Mouse (Mus musculus): ENCODE results near the gene Taf15. TPM values are rescaled to one million over a fixed set of nuclear protein-coding genes. Genes with fewer than 3 reads are reported as not detected.

The Taf15 gene
- polyA plus RNA-seq, 1 experiment from 2014 or later = 13.7 TPM

GRCm38 (mm10) chr11:83450550-83450949 lies 22.3 kb upstream of the Taf15 start:
- Histone ChIP-seq H3K27ac (replicated peaks; ENCODE audit: low read depth, low read length) (no peak overlapping the region), H3K4me3 (replicated peaks; ENCODE audit: low read depth, low read length) (no peak overlapping the region), H3K9ac (replicated peaks; ENCODE audit: low read length) (no peak overlapping the region), H3K4me1 (ENCODE audit: control insufficient read depth, insufficient read depth, low read length) (peaks cover 3% of the 10 kb centered on the region; the same call in 1 of the 2 replicates), H3K4me2 (ENCODE audit: low read length) (no peak overlapping the region), H3K27me3 (ENCODE audit: control insufficient read depth, insufficient read depth, low read length) (peaks cover 10% of the 10 kb centered on the region), H3K36me3 (ENCODE audit: control insufficient read depth, insufficient read depth, low read length) (no peaks in the 10 kb centered on the region), H3K9me3 (ENCODE audit: control insufficient read depth, low read length) (no peaks in the 10 kb centered on the region)
- DNase-seq = no peak
- no peak for ATAC-seq (ENCODE audit: low FRiP score, low TSS enrichment)
- WGBS = 21% methylated on average over 1 of the region's 1 CpGs

GRCm38 (mm10) chr11:83451281-83451680 lies 21.6 kb upstream of the Taf15 start:
- no peak overlapping the region for H3K27ac ChIP-seq (replicated peaks; ENCODE audit: low read depth, low read length)
- H3K9ac ChIP-seq (replicated peaks; ENCODE audit: low read length) = no peak overlapping the region
- no peaks in the 10 kb centered on the region for H3K36me3 ChIP-seq (ENCODE audit: control insufficient read depth, insufficient read depth, low read length)
- DNase-seq (no peak), ATAC-seq (ENCODE audit: low FRiP score, low TSS enrichment) (no peak)
- peaks cover 3% of the 10 kb centered on the region; the same call in 1 of the 2 replicates for H3K4me1 ChIP-seq (ENCODE audit: control insufficient read depth, insufficient read depth, low read length)
- H3K27me3 ChIP-seq (ENCODE audit: control insufficient read depth, insufficient read depth, low read length) = peaks cover 7% of the 10 kb centered on the region; the same call in 1 of the 2 replicates
- no peaks in the 10 kb centered on the region for H3K9me3 ChIP-seq (ENCODE audit: control insufficient read depth, low read length)
- no peak overlapping the region for H3K4me3 ChIP-seq (replicated peaks; ENCODE audit: low read depth, low read length)
- H3K4me2 ChIP-seq (ENCODE audit: low read length) = no peak overlapping the region
- 89% methylated on average over 10 of the region's 10 CpGs for WGBS

- Histone ChIP-seq H3K27me3 (ENCODE audit: control insufficient read depth, insufficient read depth, low read length) (peaks cover 2% of the 10 kb centered on the region; the same call in 1 of the 2 replicates), H3K9ac (replicated peaks; ENCODE audit: low read length) (no peak overlapping the region), H3K4me3 (replicated peaks; ENCODE audit: low read depth, low read length) (no peak overlapping the region), H3K9me3 (ENCODE audit: control insufficient read depth, low read length) (no peaks in the 10 kb centered on the region), H3K4me1 (ENCODE audit: control insufficient read depth, insufficient read depth, low read length) (0 out of 2 replicates have a peak, but pooled peaks cover 4% of the 10 kb centered on the region), H3K4me2 (ENCODE audit: low read length) (no peak overlapping the region), H3K27ac (replicated peaks; ENCODE audit: low read depth, low read length) (no peak overlapping the region), H3K36me3 (ENCODE audit: control insufficient read depth, insufficient read depth, low read length) (no peaks in the 10 kb centered on the region)
- ATAC-seq (ENCODE audit: low FRiP score, low TSS enrichment) (no peak), DNase-seq (no peak)
- WGBS = 52% methylated on average over 4 of the region's 4 CpGs
Observed at GRCm38 (mm10) chr11:83454548-83454947, 18.3 kb upstream of the Taf15 start.

GRCm38 (mm10) chr11:83455608-83456007 lies 17.3 kb upstream of the Taf15 start:
- no peak for DNase-seq
- H3K4me2 ChIP-seq (ENCODE audit: low read length) = no peak overlapping the region
- H3K4me3 ChIP-seq (replicated peaks; ENCODE audit: low read depth, low read length) = no peak overlapping the region
- WGBS = 89% methylated on average over 3 of the region's 3 CpGs
- no peaks in the 10 kb centered on the region for H3K36me3 ChIP-seq (ENCODE audit: control insufficient read depth, insufficient read depth, low read length)
- no peak for ATAC-seq (ENCODE audit: low FRiP score, low TSS enrichment)
- H3K9ac ChIP-seq (replicated peaks; ENCODE audit: low read length) = no peak overlapping the region
- H3K9me3 ChIP-seq (ENCODE audit: control insufficient read depth, low read length) = no peaks in the 10 kb centered on the region
- H3K27me3 ChIP-seq (ENCODE audit: control insufficient read depth, insufficient read depth, low read length) = peaks cover 2% of the 10 kb centered on the region; the same call in 1 of the 2 replicates
- 0 out of 2 replicates have a peak, but pooled peaks cover 4% of the 10 kb centered on the region for H3K4me1 ChIP-seq (ENCODE audit: control insufficient read depth, insufficient read depth, low read length)
- no peak overlapping the region for H3K27ac ChIP-seq (replicated peaks; ENCODE audit: low read depth, low read length)

GRCm38 (mm10) chr11:83457257-83457656 lies 15.6 kb upstream of the Taf15 start:
- 12% methylated on average over 7 of the region's 7 CpGs for WGBS

GRCm38 (mm10) chr11:83457912-83458601 lies 14.8 kb upstream of the Taf15 start:
- peaks cover 12% of the 10 kb centered on the region; the same call in 1 of the 2 replicates for H3K4me1 ChIP-seq (ENCODE audit: control insufficient read depth, insufficient read depth, low read length)
- 51% methylated on average over 9 of the region's 9 CpGs for WGBS
- ATAC-seq (ENCODE audit: low FRiP score, low TSS enrichment) = no peak

More at GRCm38 (mm10) chr11:83457257-83457656, 15.6 kb upstream of the Taf15 start:
- no peaks in the 10 kb centered on the region for H3K36me3 ChIP-seq (ENCODE audit: control insufficient read depth, insufficient read depth, low read length)
- H3K4me1 ChIP-seq (ENCODE audit: control insufficient read depth, insufficient read depth, low read length) = peaks cover 4% of the 10 kb centered on the region; the same call in 1 of the 2 replicates
- no peak overlapping the region for H3K9ac ChIP-seq (replicated peaks; ENCODE audit: low read length)
- H3K27ac ChIP-seq (replicated peaks; ENCODE audit: low read depth, low read length) = no peak overlapping the region
- ATAC-seq (ENCODE audit: low FRiP score, low TSS enrichment) (no peak), DNase-seq (no peak)
- H3K9me3 ChIP-seq (ENCODE audit: control insufficient read depth, low read length) = no peaks in the 10 kb centered on the region
- H3K4me3 ChIP-seq (replicated peaks; ENCODE audit: low read depth, low read length) = no peak overlapping the region
- H3K27me3 ChIP-seq (ENCODE audit: control insufficient read depth, insufficient read depth, low read length) = peaks cover 10% of the 10 kb centered on the region
- no peak overlapping the region for H3K4me2 ChIP-seq (ENCODE audit: low read length)

GRCm38 (mm10) chr11:83461462-83462027 lies 11.3 kb upstream of the Taf15 start:
- DNase-seq (peak; percentile 26), ATAC-seq (ENCODE audit: low FRiP score, low TSS enrichment) (no peak)
- no peak overlapping the region for H3K4me3 ChIP-seq (replicated peaks; ENCODE audit: low read depth, low read length)
- H3K4me2 ChIP-seq (ENCODE audit: low read length) = peak overlapping the region; percentile 96; the same call in 1 of the 2 replicates
- no peak overlapping the region for H3K27ac ChIP-seq (replicated peaks; ENCODE audit: low read depth, low read length)
- no peaks in the 10 kb centered on the region for H3K36me3 ChIP-seq (ENCODE audit: control insufficient read depth, insufficient read depth, low read length)
- H3K4me1 ChIP-seq (ENCODE audit: control insufficient read depth, insufficient read depth, low read length) = peaks cover 15% of the 10 kb centered on the region; the same call in 1 of the 2 replicates
- WGBS = 36% methylated on average over 10 of the region's 10 CpGs
- H3K27me3 ChIP-seq (ENCODE audit: control insufficient read depth, insufficient read depth, low read length) = peaks cover 33% of the 10 kb centered on the region
- H3K9ac ChIP-seq (replicated peaks; ENCODE audit: low read length) = no peak overlapping the region
- no peaks in the 10 kb centered on the region for H3K9me3 ChIP-seq (ENCODE audit: control insufficient read depth, low read length)

More at GRCm38 (mm10) chr11:83457912-83458601, 14.8 kb upstream of the Taf15 start:
- no peaks in the 10 kb centered on the region for H3K36me3 ChIP-seq (ENCODE audit: control insufficient read depth, insufficient read depth, low read length)
- H3K9ac ChIP-seq (replicated peaks; ENCODE audit: low read length) = no peak overlapping the region
- no peak overlapping the region for H3K4me2 ChIP-seq (ENCODE audit: low read length)
- no peak overlapping the region for H3K4me3 ChIP-seq (replicated peaks; ENCODE audit: low read depth, low read length)
- H3K27me3 ChIP-seq (ENCODE audit: control insufficient read depth, insufficient read depth, low read length) = peaks cover 17% of the 10 kb centered on the region
- no peaks in the 10 kb centered on the region for H3K9me3 ChIP-seq (ENCODE audit: control insufficient read depth, low read length)
- no peak overlapping the region for H3K27ac ChIP-seq (replicated peaks; ENCODE audit: low read depth, low read length)
- no peak for DNase-seq

- ATAC-seq (ENCODE audit: low FRiP score, low TSS enrichment) (no peak), DNase-seq (peak; percentile 49)
- H3K27me3 ChIP-seq (ENCODE audit: control insufficient read depth, insufficient read depth, low read length) = peaks cover 33% of the 10 kb centered on the region
- H3K9ac ChIP-seq (replicated peaks; ENCODE audit: low read length) = peak within 1 kb of the TSS; percentile 66
- H3K4me1 ChIP-seq (ENCODE audit: control insufficient read depth, insufficient read depth, low read length) = peaks cover 15% of the 10 kb centered on the region; the same call in 1 of the 2 replicates
- H3K4me3 ChIP-seq (replicated peaks; ENCODE audit: low read depth, low read length) = peak within 1 kb of the TSS; percentile 55
- H3K9me3 ChIP-seq (ENCODE audit: control insufficient read depth, low read length) = no peaks in the 10 kb centered on the region
- H3K36me3 ChIP-seq (ENCODE audit: control insufficient read depth, insufficient read depth, low read length) = no peaks in the 10 kb centered on the region
- peak within 1 kb of the TSS; percentile 96 for H3K4me2 ChIP-seq (ENCODE audit: low read length)
- under 1% methylated on average over 42 of the region's 42 CpGs for WGBS
- H3K27ac ChIP-seq (replicated peaks; ENCODE audit: low read depth, low read length) = no peak within 1 kb of the TSS
Observed at GRCm38 (mm10) chr11:83462711-83463244, 10.1 kb upstream of the Taf15 start, which contains the start of gene Mmp28. TSS of gene Mmp28 (minus strand) at chr11:83463071.

Data from midbrain, embryonic 14.5 days (tissue).